Mouse (Mus musculus) layer of hippocampus, postnatal 25 days (tissue): ENCODE results near the gene Galk2. TPM values are rescaled to one million over a fixed set of nuclear protein-coding genes. Genes with fewer than 3 reads are reported as not detected.

Experiments
- DNase-seq, 2 experiments: peaks; one replicate each; pipeline ENCODE4 v3.0.0; 2022; ENCODE audit warnings: mixed read lengths in 2 of 2, low spot score in 1 of 2; ENCODE audit errors: extremely low spot score in 1 of 2
- total RNA-seq, 2 experiments: library from RNA; stranded (reverse); gene quantifications; 2 replicates each; pipeline ENCODE4 v1.2.3; 2021

The Galk2 gene
- total RNA-seq, 2 experiments from 2014 or later = 27.0 to 28.4 TPM

DNA sequence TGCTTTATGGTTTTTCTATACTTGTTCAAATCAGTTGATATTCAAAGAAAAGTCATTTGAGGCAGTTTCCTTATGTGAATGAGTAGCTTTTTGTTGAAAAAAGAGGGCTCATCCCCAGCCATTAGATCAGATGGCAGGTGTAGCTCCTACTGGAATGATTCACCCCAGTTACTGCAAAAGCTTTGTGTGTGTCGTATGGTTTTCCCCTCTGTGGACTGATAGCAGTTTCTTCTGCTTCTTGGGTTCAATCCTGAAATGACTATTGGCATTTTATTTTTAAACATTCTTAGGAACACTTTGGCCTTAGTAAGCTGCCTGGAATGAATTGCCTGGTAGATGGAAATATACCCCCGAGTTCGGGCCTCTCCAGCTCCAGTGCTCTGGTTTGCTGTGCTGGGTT is 37.4 kb downstream of the Galk2 start:
- DNase-seq = no peak

DNA sequence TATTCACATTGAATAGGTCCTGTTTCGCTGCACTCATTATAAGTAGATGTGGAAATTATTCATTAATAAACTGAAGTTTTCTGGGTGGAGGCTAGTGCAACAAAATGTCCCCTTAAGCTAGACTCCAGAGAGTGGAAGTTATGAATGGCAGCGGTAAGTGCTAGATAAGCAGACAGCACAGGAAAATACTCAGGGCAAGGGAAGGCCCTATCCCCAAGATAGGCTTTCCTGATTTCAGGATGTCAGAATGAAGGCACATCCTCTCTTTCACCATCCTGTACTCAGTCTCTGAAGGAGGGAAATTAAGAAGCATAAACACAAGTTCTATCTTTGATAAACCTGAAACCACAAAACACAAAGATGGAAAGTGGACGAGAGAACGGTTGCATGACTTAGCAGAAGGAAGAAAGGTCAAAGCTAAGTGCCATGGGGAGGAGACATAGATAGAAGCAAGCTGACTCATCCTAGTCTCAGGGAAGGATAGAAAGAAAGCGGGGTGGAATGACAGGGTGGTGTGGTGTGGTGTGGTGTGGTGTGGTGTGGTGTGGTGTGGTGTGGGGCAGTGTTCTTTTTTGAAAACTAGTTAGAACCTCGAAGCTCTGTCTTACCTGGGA is 42.0 kb downstream of the Galk2 start:
- no peak for DNase-seq

GRCm38 (mm10) chr2:125901426-125901825 is 42.5 kb downstream of the Galk2 start:
- DNase-seq = no peak

DNA sequence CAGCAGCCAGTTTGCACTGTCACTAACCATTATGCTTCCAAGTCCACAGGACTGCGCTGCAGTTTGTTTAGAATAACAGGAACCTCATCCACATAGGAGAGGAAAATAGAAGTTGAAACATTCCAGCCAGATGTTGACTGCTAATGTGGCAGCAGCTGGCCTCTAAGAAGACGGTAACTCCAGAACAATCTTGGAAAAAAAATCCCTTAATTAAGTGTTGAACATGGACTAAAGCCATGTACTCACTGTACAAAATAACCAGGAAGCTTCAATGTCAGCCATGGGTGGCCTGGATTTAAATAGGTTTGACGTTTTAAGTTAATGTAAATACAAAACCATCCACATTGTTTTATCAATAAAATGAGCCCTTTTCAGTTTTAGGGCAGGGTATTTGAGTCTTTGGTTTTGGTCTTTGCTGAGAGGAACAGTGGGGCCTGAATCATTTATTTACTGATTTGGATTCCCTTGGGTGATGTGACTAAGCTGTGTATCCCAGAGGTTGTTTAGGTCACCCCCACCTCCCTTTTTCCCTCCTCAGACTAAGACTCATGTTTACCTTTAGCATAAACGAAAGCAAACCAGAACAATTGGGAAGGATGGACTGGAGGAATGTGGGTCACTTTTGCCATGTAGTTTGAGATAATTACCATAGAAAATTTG is 47.6 kb downstream of the Galk2 start:
- DNase-seq = no peak

DNA sequence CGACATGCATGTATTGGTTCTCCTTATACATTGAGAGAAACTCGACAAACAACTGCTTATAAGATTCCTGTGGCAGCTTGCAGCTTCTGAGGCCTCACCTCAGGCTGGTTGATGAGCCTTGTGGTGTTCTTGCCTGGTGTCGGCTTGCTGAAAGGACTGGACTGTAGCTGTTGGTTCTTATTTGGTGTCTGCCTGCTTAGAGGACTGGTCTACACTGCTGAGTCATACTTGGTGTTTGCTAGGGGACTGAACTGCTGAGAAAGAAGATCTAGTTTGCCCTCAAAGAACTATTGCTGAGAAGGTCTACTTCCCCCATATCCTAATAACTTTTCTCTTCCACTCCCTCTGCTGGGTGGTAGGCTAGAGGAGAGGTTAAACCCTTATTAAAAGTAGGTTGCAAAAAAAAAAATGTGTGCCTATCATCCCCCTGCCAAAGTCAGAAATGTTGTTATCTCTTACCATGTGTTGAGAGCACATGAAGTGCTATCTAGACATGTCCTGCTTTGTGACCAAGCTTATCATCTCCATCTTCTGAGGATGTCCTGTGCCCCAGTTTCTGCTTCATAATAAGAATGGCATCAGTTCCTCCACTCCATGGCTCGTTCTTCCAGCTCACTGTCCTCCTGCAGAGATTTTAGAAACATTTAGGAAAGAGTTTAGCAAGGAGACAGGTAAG is 48.8 kb downstream of the Galk2 start:
- no peak for DNase-seq

- DNase-seq = no peak
Measured at GRCm38 (mm10) chr2:125914167-125914566, 55.3 kb downstream of the Galk2 start.

- no peak for DNase-seq
Measured at GRCm38 (mm10) chr2:125914713-125915112, 55.8 kb downstream of the Galk2 start.

- no peak for DNase-seq
Measured at GRCm38 (mm10) chr2:125916652-125917296, 57.9 kb downstream of the Galk2 start.

DNA sequence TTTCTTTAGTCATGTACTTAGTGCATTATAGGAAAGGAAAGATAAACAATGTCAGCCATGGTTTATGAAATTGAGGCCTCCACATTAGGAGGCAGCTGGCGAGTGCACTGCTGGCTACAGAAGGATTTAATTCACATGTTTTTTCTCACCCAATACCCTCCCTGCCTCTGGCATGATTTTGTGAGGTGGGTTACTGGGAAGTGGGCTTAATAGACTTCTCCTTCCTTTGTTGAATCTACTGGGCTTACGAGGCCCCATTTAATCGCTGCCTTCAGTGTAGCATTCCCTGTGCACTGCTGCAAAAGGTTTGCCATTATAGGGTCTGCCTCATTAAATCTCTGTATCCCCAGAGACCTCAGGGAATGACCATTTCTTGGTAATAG is 58.4 kb downstream of the Galk2 start:
- no peak for DNase-seq

- no peak for DNase-seq
Measured at GRCm38 (mm10) chr2:125921273-125921672, 62.4 kb downstream of the Galk2 start.

DNA sequence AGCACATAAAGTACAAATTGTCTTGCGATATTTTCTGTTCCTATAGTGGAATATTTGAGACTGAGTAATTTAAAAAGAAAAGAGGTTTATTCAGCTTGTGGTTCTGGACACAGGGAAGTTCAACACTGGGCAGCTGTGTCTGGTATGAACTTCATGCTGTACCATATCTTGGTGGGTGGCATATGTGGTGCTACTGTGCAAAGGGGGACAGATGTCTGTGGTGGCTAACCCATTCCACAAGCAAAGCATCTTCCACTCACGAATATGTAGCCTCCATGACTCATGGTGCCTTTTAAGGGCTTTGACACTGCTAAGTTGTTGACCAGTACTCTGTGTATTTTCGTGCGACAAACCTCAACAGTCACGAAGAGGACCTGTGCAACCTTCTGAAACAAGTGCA is 63.2 kb downstream of the Galk2 start:
- DNase-seq = no peak

DNA sequence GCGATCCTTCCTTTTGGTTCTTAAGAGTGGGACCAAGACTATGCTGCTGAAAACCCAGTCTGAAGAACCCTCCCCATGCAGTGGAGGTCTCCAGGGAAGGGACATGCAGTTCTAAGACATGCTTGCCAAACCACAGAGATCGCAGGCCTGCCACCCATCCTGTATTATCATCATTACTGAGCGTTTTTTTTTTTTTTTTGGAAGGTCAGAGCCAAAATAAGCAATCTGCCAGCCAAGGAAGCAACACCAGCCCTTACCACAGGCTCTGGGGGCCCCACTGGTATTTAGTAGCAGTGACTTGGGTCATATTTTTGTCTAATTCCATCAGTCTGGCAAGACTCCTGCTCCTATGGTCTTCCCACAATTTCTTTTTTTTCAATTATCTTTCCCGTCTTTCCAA is 64.0 kb downstream of the Galk2 start:
- DNase-seq = no peak

- DNase-seq = no peak
Measured at GRCm38 (mm10) chr2:125923346-125923745, 64.4 kb downstream of the Galk2 start.

- DNase-seq = no peak
Measured at GRCm38 (mm10) chr2:125924554-125924953, 65.6 kb downstream of the Galk2 start.

DNA sequence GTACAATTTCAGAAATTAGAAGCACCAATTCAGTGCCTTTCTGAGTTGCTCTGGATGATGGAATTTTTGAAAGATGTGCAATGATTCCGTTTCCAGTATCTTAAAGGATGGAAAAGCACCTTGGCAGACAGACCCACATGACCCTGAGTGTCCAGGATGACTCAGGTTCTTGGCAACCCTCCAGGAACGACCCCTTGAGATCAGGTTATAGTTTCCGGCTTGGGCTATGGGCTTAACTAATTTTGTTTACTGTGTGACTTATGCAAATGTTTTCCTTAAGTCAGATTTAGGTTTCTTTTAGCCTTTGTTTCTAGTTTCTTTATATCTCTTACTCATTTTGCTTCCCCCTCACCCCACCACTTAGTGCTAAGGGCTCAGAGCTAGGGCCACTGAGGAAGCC is 66.2 kb downstream of the Galk2 start:
- DNase-seq = no peak

GRCm38 (mm10) chr2:125929396-125929795 is 70.5 kb downstream of the Galk2 start:
- no peak for DNase-seq

GRCm38 (mm10) chr2:125929872-125930271 is 71.0 kb downstream of the Galk2 start:
- no peak for DNase-seq

- no peak for DNase-seq
Measured at GRCm38 (mm10) chr2:125931193-125931592, 72.3 kb downstream of the Galk2 start.

DNA sequence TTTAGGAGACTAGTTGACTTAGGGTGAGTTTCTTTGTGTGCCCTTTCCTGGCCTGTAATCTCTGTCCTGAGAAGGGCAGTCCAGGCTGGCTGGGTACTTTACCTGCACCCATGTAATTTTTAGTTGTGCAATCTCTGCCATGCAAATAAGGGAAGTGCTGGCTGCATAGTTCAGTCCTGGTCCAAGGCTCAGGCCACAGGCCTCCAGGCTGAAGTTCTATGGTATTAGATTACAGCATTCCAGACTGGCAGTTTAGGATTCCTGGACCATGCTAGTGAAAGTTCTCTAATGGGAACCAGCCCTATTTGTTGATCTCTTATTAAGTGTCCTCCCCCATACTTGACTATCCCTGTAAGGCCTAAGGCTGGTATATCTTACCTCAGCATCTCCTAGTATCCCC is 73.8 kb downstream of the Galk2 start:
- DNase-seq = no peak

DNA sequence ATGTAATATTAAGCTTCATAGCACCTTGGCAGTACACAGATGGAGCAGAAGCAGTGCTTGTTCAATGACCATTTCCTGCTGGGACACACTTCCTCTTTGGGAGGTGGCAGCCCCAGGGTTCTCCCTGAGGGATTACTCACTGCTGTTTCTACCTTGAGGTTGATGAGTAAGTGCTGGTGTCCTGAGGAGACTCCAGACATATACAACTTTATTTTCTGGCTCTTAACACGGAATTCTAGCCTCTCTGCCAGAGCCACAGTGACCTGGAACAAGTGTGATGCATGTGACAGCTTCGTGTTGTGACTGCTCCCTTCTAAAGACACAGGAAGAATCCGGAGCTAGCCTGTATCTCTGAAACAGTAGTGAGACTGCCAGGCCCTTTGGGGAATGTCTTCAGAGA is 75.1 kb downstream of the Galk2 start:
- no peak for DNase-seq

GRCm38 (mm10) chr2:125936396-125936795 is 77.5 kb downstream of the Galk2 start:
- no peak for DNase-seq
